Comparison of ENCODE assay signal across 11 mouse cellular contexts in the genomic region with DNA sequence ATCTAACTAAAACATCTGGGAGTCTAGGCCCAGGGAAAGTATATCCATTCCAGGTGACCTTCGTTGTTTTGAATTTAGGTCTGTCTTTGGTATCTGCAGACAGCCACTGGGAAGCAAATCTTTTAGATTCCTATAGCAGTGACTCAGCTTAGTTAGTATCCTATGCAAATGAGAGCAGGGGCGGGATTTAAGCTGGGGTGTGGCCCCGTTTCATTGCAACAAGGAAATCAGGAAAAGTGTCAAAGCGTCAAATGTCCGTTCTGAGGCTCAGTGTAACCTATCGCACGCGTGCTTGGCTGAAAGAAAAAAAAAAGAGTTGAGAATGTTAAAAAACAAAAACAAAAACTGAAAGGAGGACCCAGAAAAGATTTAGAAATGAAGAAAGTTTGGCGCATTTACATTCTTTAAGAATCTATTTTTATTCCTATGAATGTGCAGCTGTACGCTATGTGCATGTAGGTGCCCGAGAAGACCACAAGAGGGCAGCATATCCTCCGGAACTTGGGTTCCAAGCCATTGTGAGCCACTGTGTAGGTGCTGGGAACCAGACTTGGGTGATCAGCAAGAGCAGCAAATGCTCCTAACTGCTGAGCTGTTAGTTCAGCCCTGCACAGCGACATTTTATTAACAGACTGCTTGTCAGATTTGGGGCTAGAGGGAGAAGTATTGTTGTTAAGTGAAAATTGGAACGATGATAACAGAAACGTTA. TPM values are rescaled to one million over a fixed set of nuclear protein-coding genes. Genes with fewer than 3 reads are reported as not detected.
DNase-seq lines count a peak whose midpoint lies in the region; ATAC-seq and TF ChIP-seq lines count a peak whose summit lies in the region.
"Had no signal": no experiment of that assay in that cellular context is flagged by ENCODE, and none has a peak within 500 bp of the region (broad histone marks: within the 10 kb centered on the region; RNA-seq: fewer than 3 reads in every experiment).

No protein-coding gene starts in this region.

- H3K27ac ChIP-seq in liver, embryonic 14.5 days = no peak overlapping the region
- H3K27ac ChIP-seq in liver, embryonic 11.5 days (ENCODE audit: low read depth, low read length) = no peak overlapping the region
- no peak overlapping the region for H3K27ac ChIP-seq in limb, embryonic 13.5 days

- TF ChIP-seq CTCF in liver, embryonic 14.5 days (IDR thresholded peaks at IDR 0.05; ENCODE audit: low read depth) = peak; percentile 68

- H3K4me2 ChIP-seq in liver, embryonic 14.5 days (ENCODE audit: low read depth) = no peak overlapping the region
- no peak overlapping the region for H3K4me2 ChIP-seq in liver, embryonic 11.5 days
- peak overlapping the region; percentile 85 for H3K4me2 ChIP-seq in limb, embryonic 13.5 days (replicated peaks)

- peak; percentile 46 for DNase-seq in embryo, embryonic 11 days
- DNase-seq in embryo, embryonic 9.5 days (ENCODE audit: extremely low spot score) = no peak
- DNase-seq in liver, embryonic 14.5 days (ENCODE audit: low read depth in 3 of 3, low spot score in 3 of 3) = no peak
- DNase-seq in liver, embryonic 11.5 days (ENCODE audit: low spot score) = no peak
- DNase-seq in MN1 (ENCODE audit: low spot score) = peak; percentile 21
- no peak for DNase-seq in gastrocnemius, postnatal 4 days (ENCODE audit: low spot score in 2 of 2)
- no peak for DNase-seq in adrenal gland, adult (ENCODE audit: inconsistent age in 2 of 2, low spot score in 1 of 2)
- DNase-seq: adrenal gland, postnatal 14 days; heart, postnatal 36 days; lung, postnatal 10 days had no signal

- no peaks in the 10 kb centered on the region for H3K36me3 ChIP-seq in liver, embryonic 14.5 days (replicated peaks; ENCODE audit: control insufficient read depth, insufficient read depth, low read depth)
- H3K36me3 ChIP-seq in liver, embryonic 11.5 days (ENCODE audit: control insufficient read depth, insufficient read depth, low read length) = 0 out of 2 replicates have a peak, but pooled peaks cover 2% of the 10 kb centered on the region
- no peaks in the 10 kb centered on the region for H3K36me3 ChIP-seq in limb, embryonic 13.5 days

- no peak overlapping the region for H3K9ac ChIP-seq in liver, embryonic 14.5 days (replicated peaks)
- no peak overlapping the region for H3K9ac ChIP-seq in liver, embryonic 11.5 days (ENCODE audit: low read depth, low read length)
- no peak overlapping the region for H3K9ac ChIP-seq in limb, embryonic 13.5 days

- no peaks in the 10 kb centered on the region for H3K4me1 ChIP-seq in liver, embryonic 14.5 days (replicated peaks; ENCODE audit: control insufficient read depth in 2 of 2, insufficient read depth in 2 of 2, low read length in 1 of 2)
- peaks cover 3% of the 10 kb centered on the region; the same call in 1 of the 2 replicates for H3K4me1 ChIP-seq in liver, embryonic 11.5 days (replicated peaks; ENCODE audit: control insufficient read depth, insufficient read depth, low read length)
- peaks cover 29% of the 10 kb centered on the region for H3K4me1 ChIP-seq in limb, embryonic 13.5 days

- WGBS in liver, embryonic 14.5 days (ENCODE audit: insufficient replicate concordance) = 74% methylated on average over 15 of the region's 15 CpGs
- 79% methylated on average over 15 of the region's 15 CpGs for WGBS in liver, embryonic 11.5 days
- WGBS in limb, embryonic 13.5 days = 86% methylated on average over 15 of the region's 15 CpGs

- TF ChIP-seq EP300 in liver, embryonic 14.5 days (IDR thresholded peaks at IDR 0.05; ENCODE audit: low read depth) = no peak

- H3K27me3 ChIP-seq in liver, embryonic 14.5 days (ENCODE audit: control insufficient read depth, insufficient read depth, low read length) = peaks cover 12% of the 10 kb centered on the region
- H3K27me3 ChIP-seq in liver, embryonic 11.5 days (replicated peaks; ENCODE audit: control insufficient read depth, insufficient read depth, low read length) = peaks cover 21% of the 10 kb centered on the region
- no peaks in the 10 kb centered on the region for H3K27me3 ChIP-seq in limb, embryonic 13.5 days

- no peak for ATAC-seq in liver, embryonic 14.5 days (ENCODE audit: insufficient read depth)
- no peak for ATAC-seq in liver, embryonic 11.5 days (replicated peaks; ENCODE audit: low FRiP score)
- ATAC-seq in limb, embryonic 13.5 days (ENCODE audit: low FRiP score, low read depth) = no peak

- H3K4me3 ChIP-seq in liver, embryonic 14.5 days (ENCODE audit: insufficient read depth in 1 of 2, low read depth in 2 of 2, low read length in 2 of 2) = no peak overlapping the region
- no peak overlapping the region for H3K4me3 ChIP-seq in liver, embryonic 11.5 days (ENCODE audit: low read depth, low read length)
- peak overlapping the region; percentile 66; the same call in 1 of the 2 replicates for H3K4me3 ChIP-seq in limb, embryonic 13.5 days

- H3K9me3 ChIP-seq in liver, embryonic 14.5 days (ENCODE audit: control insufficient read depth, low read length) = no peaks in the 10 kb centered on the region
- H3K9me3 ChIP-seq in liver, embryonic 11.5 days (ENCODE audit: control insufficient read depth, low read length) = no peaks in the 10 kb centered on the region
- peaks cover 5% of the 10 kb centered on the region; the same call in 1 of the 2 replicates for H3K9me3 ChIP-seq in limb, embryonic 13.5 days

RNA-seq across cellular contexts. Expression of gene 1500009L16Rik, which starts 1.8 kb away (rescaled TPM):
- 0.61 and 0.63 TPM in 2 replicates for polyA plus RNA-seq in liver, embryonic 14.5 days (2012; rRNA removed)
- 1.2 and 2.1 TPM in 2 replicates for polyA plus RNA-seq in liver, embryonic 14.5 days (2014; fragmentation: Nextera tagmentation; extraction: Ambion mirVana)
- polyA plus RNA-seq in liver, embryonic 11.5 days (2014; fragmentation: Nextera tagmentation; extraction: Ambion mirVana) = 7.8 and 10.0 TPM in 2 replicates
- 41.0 and 45.3 TPM in 2 replicates for polyA plus RNA-seq in limb, embryonic 13.5 days (2015; fragmentation: Nextera tagmentation; extraction: Ambion mirVana)
- 10 to 100 TPM in 1 of 2 experiments, 1 to 10 TPM in 1; 7.3 to 10.2 TPM for total RNA-seq in gastrocnemius, postnatal 4 days (2021)

Comparison
In these comparisons a context has a peak if more than half of its experiments do, and no peak if none do; other contexts are left out.
1. DNase-seq: peak in embryo, embryonic 11 days (single experiment) and MN1 (single experiment); none in embryo, embryonic 9.5 days (single experiment), liver, embryonic 14.5 days (0 of 3), liver, embryonic 11.5 days (single experiment), gastrocnemius, postnatal 4 days (0 of 2) and adrenal gland, adult (0 of 2).